Mouse (Mus musculus) 3134 (cell line): ENCODE results near the gene Cd40lg.

Source experiments
- DNase-seq: peaks from one replicate; pipeline ENCODE4 v3.0.0-alpha.2; 2011; ENCODE audit warnings: low spot score; ENCODE audit not compliant: insufficient read length; ENCODE audit errors: extremely low read depth

Gene Cd40lg

GRCm38 (mm10) chrX:57253329-57254055, 41.5 kb downstream of the Cd40lg start:
- DNase-seq = no peak

GRCm38 (mm10) chrX:57260744-57261143, 48.8 kb downstream of the Cd40lg start:
- DNase-seq = no peak

- DNase-seq = no peak
Measured at GRCm38 (mm10) chrX:57263515-57263914, 51.6 kb downstream of the Cd40lg start.
